Mouse (Mus musculus) yolk sac, embryonic 10.5 days (tissue): ENCODE results near the gene Atp5h.
"Not testable (repeated sequence)": the region's sequence is repeated elsewhere in the genome, so short reads cannot be mapped to it uniquely, and the experiment has no call there.

ENCODE experiments used
- DNase-seq: peaks from one replicate; pipeline ENCODE4 v3.0.0-alpha.2; 2017; ENCODE audit warnings: low spot score

Atp5h gene

DNA sequence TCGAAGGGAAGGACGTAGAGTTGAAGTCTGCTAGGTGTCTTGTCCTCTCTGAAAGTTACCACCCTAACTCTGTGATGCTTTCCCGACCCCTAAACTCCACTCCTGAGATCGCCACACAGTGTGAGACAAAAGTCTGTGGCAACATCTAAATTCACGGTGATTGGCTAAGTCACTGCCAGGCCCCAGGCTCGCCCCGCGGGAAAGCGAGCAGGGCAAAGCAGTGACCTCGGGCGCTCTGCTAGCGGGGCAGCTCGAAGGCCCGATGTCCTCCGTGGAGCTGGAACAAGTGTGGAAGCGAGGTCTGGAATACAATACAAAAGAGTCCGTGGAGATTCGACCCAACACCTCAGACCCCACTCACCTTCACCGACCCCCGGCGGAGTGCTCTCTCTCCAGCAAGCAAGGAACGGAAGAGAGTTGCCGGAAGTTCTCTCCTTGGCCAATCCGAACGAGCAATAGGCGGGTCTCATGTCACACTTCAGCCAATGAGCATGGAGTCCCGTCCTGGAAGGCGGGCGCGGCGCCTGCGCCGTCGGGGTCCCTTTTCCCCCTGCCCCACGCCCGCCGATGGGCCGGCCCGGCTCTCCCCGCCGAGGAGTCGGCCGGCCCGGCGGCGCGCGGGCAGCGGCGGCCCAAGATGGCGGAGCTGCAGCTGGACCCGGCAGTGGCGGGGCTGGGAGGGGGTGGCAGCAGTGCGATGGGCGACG lies at the start of gene Atp5h, which contains the start of gene Kctd2:
TSS of gene Atp5h (minus strand) at position 432 of the 707 bp plus-strand sequence.
TSS of gene Kctd2 (plus strand) at position 598 of the 707 bp plus-strand sequence.
- DNase-seq = peak; percentile 96

DNA sequence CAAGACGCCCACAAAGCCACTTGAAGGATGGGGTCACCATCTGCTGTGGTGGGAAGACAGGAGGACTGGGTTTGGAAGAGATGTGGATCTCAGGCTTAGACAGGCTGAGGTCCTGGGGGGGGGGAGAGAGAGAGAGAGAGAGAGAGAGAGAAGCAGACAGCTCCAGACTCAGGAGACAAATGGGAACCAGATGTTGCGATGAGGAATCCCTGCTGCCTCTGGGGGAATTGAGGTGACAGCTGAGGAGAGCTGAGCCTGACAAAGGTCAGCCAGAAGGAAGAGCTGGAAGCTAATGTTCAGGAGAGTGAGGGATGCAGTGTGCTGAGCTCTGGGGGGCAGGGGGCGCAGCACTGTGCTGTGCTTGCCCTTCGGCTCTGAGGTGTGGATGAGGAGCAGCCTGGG lies 47.5 kb upstream of the Atp5h start:
- DNase-seq = no peak

DNA sequence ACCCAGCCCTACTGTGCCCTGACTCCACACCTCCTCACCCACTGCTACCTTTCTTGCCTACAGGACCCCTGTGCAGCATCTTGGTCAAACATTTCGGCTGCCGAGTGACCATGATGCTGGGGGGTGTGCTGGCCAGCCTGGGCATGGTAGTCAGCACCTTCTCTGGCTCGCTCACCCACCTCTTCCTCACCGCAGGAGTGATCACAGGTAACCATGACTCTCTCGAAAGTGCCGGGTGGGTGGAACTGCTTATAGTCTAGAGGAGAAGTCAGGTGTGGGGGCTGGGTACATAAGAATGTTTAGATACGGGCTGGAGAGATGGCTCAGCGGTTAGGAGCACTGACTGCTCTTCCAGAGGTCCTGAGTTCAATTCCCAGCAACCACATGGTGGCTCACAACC lies 45.1 kb upstream of the Atp5h start:
- DNase-seq = no peak

DNA sequence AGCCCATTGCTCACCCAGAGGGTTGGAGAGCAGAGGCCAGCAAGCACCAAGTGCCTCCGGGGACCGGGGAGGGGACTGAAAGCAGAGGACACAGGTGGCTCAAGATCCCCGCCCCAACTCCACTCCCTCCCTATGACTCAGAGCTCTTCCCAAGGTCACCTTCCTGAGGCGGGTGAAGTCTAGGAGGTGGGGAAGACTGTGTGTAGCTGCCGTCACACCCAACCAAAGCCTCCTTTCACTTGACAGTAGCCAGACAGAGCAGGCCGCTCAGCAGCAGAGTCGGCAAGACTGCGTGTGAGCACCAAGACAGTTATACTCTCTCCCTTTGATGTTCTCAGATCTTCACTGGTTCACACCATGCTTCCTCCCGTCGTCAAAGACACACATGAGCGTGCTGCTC lies 43.6 kb upstream of the Atp5h start:
- no peak for DNase-seq

DNA sequence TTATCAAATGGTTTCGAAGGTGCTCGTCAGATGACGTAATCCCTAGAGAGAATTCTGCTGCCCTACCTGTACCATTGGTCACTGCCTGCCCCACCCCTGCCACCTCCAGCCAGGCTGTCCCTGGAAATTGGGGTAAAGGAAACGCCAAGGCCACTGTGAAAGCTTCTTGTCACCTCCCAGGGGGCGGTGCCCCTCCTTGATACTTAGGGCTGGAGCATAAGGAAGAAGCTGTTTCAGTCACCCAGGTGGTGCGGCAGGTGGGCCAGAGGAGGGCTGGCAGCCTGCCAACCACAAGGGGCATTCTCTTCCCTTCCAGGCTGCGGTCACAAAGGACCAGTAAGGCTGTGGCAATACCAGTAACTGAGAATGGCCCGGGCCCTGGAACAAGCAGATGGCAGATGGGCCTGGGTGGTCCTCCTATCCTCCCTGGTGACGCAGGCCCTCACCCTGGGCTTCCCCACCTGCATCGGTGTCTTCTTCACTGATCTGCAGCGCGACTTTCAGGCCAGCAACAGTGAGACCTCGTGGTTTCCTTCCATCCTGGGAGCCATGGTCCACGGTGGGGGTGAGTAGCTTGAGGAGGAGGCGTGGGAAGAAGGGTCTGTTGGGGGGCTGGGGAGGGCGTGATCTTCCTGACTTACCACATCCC lies 42.6 kb upstream of the Atp5h start, which contains the start of gene Slc16a5:
TSS of gene Slc16a5 (plus strand) at position 232 of the 649 bp plus-strand sequence.
- no peak for DNase-seq

DNA sequence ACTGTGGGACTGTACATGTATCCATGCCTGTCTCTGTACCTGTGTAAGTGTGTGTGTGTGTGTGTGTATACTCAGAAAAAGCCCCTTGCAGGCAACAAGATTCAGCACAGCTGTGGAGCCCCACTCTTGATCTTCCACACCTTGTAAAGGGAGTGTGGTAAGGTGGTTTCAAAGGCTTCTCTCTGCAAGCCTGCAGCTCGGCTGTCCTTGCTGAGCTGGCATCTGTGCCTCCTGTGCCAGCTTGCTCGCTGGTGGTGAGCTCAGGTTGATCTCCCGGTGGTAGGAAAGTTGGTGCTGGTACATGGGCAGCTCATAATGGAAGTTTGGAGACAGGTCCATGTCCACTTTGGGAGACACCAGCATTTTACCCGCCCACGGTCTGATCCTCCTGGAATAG lies 42.1 kb upstream of the Atp5h start:
- DNase-seq = no peak

DNA sequence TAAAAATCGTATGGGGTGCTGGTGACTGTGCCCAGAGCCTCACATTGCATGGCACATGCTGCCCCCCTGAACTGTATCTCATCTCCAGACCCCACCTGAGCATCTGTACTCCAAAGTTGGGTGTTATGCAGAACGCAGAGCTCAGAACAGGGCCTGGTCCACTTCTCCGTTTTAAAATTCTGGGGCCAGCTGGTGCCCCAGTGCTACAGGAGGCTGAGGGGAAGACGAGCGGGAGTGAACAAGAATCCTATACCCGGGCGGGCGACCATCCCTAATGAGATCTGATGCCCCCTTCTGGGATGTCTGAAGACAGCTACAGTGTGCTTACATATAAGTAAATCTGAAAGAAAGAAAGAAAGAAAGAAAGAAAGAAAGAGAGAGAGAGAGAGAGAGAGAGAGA lies 41.2 kb upstream of the Atp5h start:
- DNase-seq = no peak

DNA sequence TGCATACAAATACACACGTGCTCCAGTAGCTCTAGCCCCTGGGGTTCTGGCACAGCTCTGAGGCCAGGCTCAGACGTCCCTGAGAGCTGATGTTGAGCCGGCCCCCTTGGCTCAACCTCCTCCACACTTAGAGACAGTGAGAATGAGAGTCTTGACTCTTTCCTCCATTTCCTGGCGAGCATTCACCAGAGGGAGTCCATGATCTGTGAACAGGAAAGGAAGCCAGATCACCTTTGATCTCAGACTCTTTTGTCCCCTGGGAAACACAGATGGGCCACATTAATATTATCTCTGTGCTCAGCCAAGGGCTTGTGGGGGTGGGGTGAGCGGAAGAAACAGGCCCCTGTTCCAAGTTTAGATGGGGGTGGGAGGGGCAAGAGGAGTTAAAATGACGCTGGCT lies 37.6 kb upstream of the Atp5h start:
- DNase-seq = no peak

DNA sequence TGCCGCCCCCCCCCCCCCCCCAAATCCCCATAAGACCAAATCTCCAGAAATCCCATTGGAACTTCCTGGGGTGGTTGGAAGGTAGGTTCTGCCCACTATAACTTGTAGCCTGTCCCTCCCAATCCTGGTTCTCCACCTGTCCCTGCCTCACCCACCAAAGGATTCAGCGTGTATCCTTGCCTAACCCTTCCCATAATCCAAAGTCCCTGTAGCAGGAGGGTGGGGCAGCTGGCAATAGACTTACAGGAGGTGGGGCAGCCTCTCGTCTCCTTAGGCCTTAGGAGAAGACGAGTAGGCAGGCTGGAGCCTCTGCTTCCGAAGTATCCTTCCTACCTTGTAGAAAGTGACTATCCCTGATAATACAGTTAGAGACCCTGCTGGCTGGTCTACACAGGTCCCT lies 36.4 kb upstream of the Atp5h start:
- no peak for DNase-seq

DNA sequence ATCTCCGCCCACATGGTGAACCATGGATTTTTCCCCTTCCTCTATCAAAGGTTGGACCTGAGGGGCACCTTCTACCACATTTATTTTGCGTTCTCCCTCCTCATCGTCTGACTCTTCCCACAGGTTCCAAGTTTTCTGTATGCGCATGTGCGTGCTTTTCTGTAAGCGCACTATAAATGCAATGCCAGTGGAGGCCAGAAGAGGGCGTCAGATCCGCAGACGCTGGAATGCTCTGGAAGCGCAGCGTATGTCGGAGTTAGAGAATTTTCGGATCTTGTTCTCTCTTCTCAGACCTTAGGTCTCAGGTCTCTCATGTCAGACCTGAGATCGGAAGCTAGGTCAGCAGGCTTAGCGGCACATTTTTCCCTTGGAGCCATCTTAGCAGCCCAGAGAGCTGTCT lies 35.9 kb upstream of the Atp5h start:
- DNase-seq = no peak

DNA sequence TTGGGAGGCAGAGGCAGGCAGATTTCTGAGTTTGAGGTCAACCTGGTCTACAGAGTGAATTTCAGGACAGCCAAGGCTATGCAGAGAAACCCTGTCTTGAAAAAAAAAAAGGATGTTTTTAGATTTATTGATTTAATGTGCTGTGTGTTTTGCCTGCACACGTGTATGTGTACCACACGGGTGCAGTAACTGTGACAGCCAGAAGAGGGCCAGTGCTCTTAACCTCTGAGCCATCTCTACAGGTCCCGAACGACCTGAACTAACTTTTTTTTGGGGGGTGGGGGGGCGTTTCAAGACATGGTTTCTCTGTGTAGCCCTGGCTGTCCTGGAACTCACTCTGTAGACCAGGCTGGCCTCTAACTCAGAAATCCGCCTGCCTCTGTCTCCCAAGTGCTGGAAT lies 35.1 kb upstream of the Atp5h start:
- DNase-seq = not testable (repeated sequence)

DNA sequence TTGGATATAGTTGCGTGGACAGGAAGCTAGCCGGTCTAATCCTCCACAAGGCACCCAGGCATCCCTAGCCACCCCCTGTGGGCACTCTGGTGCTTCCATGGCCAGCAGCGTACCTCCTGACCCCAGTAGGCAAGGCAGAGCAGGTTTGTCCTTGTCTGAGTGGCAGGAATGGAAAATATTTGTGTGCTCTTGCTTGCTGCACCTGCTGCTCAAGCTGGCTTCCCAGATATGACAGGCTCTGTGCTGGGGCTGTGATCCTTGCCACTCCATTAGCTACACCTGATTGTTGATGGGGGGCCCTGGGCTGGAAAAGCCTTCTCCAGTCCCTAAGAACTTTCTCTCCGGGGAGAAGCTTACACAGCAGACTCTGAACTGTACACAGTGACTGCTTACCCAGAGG lies 33.5 kb upstream of the Atp5h start:
- DNase-seq = no peak

DNA sequence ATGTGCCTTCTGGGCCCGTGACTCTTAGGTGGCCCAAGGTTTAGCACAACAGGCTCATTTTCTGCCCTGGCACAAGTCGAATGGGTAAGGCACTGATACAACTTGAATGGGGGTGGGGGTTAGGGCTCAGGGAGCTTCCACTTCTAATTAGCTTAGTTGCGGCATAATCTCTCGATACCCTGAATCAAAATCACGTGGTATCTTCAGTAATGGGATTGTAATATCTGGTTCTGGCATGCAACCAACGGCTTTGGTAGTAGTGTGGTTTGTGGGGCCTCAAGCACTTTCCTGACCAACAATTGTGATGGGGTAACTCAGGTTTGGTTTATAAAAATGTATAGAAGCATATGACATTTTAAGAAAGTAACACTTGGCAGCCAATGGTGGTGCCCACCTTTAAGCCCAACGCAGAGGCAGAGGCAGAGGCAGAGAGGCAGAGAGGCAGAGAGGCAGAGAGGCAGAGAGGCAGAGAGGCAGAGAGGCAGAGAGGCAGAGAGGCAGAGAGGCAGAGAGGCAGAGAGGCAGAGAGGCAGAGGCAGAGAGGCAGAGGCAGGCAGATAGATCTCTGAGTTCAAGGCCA lies 32.6 kb upstream of the Atp5h start:
- DNase-seq = no peak

DNA sequence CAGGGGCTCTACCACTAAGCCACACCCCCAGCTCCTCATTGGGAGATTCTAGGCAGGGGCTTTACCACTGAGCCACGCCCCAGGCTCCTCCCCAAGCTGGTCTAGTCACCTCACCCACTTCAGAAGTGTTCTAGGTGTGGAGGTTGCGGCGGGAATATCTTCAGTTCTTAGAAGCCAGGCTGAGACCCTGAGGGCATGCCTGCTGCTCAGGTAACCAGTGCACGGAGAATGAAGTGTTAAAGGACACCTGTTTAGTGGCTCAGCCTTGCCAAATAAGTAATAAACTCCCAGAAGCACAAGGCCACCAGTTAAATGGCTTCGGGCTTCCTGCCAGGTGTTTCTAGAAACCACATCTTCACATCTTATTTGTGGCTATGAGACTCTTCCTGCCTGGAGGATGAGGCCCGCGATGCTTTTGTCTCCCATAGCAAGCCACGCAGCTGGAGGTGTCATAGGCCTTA lies 32.0 kb upstream of the Atp5h start:
- DNase-seq = no peak

DNA sequence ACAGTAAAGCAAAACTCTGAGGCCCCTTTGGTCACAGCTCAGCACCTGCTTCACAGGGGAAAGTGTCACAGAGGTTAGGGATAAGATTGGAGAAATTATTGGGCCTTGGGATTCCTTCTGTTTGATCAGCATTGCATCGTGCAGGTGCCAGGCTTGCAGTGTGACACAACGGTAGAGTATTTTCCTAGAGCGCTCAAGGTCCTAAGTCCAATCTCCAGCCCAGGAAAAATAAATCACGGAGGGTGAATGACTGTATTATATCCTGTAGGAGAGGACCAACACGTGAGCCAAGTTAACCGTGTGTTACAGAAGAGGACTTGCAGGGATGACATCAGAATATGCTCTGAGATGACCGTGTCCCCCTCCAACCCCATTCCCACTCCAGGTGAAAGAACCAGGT lies 30.4 kb upstream of the Atp5h start:
- DNase-seq = no peak

DNA sequence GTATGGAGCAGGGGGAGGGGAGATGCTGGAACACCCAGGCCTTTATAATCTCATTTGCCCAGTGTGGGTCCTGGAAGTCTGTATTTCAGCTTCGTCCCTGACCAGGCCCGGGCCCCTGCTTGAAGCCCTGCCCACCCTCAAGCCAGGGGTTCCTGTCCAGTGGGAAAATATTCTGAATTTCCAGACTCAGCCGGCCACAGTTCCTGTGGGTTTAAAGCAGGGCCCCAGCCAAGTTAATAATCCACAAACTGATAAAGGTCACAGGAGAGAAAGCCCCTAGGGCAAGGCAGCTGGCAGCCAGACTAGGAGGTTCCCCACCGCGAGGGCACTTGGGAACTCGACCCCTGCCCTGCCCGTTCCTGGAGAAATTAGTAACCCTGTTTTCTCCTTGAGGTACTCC lies 29.2 kb upstream of the Atp5h start:
- DNase-seq = peak; percentile 73

DNA sequence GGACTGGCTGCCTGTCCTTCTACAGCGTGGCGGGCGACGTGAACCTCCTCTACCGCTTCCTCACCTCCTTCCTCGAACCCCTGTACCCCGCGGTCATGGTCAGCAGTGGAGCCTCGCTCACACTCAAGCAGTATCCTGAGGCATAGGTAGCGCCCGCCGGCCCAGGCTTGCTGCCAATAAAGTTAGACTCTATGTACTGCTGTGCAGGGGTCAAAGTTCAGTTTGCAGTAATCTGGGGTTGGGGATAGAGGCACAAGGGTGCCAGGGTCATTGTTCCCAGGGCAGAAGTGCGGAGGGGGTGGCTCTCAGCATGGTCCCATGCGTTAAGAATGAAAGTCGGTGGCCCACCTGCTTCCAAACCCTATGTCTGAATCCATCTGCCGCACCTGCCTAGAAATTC lies 28.3 kb upstream of the Atp5h start:
- peak; percentile 68 for DNase-seq

DNA sequence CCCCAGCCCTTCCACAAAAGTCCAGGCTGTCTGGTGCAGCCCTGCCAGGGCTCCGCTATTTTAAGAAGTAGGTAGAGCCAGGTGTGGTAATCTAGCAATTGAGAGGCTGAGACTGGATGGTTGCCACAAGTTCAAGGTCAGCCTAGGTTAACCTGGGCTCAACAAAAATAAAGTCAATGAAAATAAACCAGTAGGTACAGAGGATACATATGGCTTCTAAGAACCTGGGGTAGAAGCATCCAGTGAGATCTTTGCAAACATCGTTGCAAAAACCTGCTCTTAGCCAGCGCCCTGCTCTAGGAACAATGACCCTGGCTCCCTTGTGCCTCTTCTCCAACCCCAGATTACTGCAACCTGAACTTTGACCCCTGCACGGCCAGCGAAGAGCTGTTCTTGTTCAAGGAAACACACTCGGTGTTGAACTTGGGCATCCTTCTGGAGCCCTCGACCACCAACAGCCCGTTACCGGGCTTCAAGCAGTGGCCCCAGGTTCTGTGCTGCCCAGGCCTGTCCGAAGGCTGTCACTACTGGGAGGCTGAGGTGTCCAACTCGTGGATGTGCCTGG lies 27.6 kb upstream of the Atp5h start:
- DNase-seq = peak; percentile 81

DNA sequence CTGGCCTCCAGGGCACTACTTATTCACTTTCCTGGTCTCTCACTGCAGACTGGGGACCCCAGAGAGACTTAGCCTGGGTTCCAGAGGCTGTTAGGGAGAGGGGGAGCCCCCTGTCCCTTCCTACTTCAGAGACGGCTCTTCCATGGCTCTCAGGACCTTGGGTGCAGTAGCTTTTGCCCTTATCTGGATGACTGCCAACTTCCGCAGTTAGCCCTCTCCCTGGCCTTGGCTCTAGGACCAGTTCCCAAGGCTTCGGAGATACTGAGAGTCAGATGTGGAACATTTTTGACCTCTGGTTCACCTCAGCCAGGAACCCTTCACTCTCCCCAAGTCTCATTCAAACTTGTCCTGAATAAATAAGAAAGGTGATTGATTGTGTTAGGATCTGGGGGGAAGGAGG lies 27.1 kb upstream of the Atp5h start:
- no peak for DNase-seq

DNA sequence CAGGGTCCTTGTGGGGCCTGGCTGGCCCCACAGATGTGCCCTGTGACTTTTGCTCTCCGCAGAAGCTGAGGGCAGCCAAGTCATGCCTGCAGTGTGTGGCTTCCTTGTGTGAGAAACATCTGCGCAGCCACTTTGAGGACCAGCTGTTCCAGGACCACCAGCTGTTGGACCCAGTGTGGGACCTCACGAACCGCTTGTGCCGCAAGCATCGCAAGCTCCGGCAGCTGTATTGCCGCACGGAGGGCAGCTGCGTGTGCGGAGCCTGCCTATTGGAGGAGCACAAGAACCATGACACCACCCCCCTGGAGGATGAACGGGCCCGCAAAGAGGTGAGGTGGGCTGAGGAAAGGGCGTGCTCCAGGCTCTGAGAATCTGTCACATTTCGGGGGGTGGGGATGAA lies 21.7 kb upstream of the Atp5h start:
- DNase-seq = no peak

DNA sequence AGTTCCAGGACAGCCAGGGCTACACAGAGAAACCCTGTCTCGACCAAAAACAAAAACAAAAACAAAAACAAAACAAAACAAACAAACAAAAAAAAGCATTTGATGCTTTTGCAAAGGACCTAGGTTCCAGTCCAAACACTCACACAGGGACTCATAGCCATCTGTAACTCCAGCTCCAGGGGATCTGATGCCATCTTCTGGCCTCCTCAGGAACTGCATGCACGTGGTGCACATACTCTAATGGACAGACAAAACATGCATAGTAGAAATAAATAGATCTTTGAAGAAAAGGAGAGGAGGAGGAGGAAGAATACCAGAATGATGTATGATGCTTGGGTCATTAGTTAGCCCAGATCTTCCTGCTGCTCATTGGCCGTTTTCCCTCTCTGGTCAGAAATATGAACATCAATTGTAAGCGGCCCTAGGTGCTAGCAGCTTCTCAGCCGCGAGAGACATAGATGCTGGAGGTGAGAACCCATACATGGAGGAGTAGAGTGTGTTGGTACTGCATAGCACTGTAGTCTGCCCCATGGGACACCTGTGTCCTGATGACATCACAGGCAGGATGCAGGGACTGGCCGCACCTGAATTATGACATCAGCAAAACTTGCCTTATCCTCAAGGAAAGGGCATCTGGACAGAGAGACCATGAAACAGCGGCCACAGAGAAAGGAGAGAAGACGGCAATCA lies 20.3 kb upstream of the Atp5h start, which contains the start of gene Trim80:
TSS of gene Trim80 (plus strand) at position 640 of the 690 bp plus-strand sequence.
- DNase-seq = no peak

DNA sequence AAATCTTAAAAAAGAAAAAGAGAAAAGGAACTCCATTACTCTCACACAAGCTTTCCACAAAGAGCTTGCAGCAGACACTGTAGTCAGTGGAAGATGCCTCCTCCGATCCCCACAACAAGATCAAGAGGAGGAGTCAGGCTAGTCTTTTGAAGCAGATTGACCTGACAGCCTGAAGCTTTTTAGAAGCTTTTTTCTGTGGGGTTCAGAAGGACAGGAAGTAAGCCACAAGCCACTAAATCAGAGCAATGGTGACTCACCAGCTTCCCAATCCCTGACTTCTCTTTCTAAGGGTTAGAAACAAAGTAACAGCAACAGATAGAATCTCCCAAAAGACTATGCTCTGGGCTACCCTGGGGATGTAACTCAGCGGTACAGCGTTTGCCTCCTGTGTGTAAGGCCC lies 19.6 kb upstream of the Atp5h start:
- no peak for DNase-seq
